Mouse (Mus musculus) cerebellum, adult 11-12 months (tissue): ENCODE measurements at regions not wholly inside any gene's neighbourhood (a gene's known extent, or its start where the extent isn't known, plus 50 kb on each side); places are given as distances from the start of the nearest gene placed in this dataset.

ENCODE experiments used
- DNase-seq: peaks from one replicate; pipeline ENCODE4 v3.0.0; 2022

DNA sequence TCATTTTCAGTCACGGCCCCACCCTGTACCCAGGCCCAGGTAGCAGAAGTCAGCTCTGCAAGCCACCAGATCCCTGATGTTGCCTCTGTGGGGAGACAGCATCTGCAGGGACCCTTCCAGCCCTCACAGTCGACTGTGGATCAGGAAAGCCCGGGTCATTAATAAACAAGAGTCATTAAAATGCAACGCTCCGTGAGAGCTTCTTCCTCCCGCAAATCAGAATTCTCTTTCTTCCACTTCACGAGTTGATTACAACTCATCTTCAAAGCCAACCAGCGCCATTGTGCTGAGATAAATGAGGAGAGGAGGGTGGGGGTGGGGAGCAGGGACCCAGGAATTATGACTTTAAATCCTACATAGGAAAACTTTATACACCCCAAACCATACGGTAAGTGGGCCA, 54.9 kb upstream of the Zfp64 start:
- no peak for DNase-seq

DNA sequence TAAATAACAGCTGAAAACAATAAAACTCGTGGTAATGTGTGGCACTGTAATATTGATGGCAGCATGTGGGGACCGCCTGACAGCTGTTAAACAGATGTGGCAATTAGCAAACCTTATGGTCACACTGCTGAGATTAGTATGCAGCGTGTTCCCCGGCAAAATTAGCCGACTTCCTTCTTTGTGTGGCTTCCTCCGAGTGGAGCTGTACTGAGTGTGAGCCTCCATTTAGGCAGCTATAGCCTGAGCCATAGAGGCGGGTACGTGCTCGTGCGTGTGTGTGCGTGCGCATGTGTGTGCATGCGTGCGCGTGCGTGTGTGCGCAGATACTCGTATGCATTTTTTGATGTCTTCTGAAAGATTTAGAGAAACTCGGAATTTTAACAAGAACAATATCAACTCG, 53.4 kb upstream of the Zfp64 start:
- DNase-seq: no peak

DNA sequence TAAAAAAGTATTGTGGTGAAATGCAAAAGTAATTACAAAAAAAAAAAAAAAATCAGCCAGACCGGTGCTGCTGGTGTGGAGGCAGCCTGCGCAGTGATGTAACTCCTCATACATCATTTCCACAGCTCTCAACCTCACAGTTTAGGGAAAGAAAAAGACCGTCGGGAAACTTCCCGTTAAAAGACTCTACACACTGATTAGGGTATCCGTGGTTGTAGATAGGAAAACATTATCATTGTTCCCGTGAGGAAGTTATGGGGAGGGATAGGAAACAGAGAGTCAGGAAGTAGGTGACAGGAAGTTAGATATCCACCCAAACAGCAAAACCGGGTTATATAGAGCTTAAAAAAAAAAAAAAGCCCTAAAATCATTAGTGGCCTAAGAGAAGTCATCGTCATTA, 52.9 kb upstream of the Zfp64 start:
- DNase-seq: no peak

DNA sequence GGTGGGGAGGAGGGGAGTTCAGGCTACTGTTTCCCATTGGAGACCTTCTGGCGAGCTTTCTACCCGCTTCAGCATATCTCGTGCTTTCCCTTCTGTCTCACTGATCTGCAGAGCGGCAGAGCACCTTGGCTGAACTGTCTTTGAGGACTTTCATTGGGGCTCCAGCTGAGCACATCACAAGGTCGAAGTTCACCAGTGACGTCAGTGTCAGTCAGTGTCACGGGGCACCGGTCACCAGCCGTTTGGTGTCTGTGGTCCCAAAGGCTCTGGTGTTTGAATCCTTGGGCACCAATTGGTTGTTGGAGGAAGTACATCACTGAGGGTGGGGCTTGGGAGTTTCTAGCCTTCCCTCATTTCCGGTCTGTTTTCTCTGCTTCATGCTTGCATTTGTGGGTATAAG, 51.2 kb upstream of the Zfp64 start:
- DNase-seq: no peak

DNA sequence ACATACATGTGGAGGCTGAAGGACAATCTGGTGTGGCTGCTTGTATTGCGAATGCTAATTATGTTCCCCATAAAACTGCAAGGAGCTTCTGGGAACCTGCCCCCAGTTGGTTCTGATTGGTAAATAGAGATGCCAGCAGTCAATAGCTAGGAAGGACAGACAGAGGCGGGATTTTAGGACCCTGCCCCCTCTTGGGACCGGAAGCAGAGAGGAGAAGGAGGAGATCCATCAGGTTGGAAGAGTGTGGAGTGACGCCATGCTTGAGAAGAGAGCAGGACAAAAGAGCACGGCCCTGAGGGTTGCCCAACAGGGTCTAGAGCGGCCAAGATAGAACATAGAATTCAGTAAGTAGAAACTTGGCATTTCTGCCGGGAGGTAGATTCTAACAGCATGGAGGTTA, 50.4 kb upstream of the Zfp64 start:
- no peak for DNase-seq
